Mouse (Mus musculus) c-Kit-positive CD71-positive TER-119-negative erythroid progenitor cells, embryonic 14.5 days (primary cell): ENCODE results near the gene Gm37596.
"Not testable (repeated sequence)": the region's sequence is repeated elsewhere in the genome, so short reads cannot be mapped to it uniquely, and the experiment has no call there.

Experiments
- DNase-seq: peaks from one replicate; pipeline ENCODE4 v3.0.0-alpha.2; 2013; ENCODE audit warnings: low read depth

The Gm37596 gene

DNA sequence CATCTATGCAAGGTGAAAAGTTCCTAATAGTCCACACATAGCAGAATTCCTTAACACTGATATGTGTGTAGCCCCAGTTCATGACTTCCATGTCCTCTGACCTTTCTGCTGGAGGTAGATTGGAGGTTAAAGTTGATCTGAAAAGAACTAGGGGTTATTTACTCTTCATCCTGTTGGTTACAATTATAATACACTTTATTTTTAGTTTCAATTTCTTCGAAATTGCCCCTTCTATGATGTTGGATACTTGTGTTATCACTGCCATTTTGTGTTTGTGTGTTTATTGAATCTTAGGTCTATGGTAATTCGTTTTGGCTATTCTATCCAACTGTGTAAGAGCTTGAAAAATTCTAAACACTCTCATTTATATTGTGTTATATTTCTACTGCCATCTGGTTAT is at the start of gene Gm37596:
Gene Gm37596 (minus strand): TSS at position 101 of the 400 bp plus-strand sequence.
- DNase-seq: not testable (repeated sequence)

DNA sequence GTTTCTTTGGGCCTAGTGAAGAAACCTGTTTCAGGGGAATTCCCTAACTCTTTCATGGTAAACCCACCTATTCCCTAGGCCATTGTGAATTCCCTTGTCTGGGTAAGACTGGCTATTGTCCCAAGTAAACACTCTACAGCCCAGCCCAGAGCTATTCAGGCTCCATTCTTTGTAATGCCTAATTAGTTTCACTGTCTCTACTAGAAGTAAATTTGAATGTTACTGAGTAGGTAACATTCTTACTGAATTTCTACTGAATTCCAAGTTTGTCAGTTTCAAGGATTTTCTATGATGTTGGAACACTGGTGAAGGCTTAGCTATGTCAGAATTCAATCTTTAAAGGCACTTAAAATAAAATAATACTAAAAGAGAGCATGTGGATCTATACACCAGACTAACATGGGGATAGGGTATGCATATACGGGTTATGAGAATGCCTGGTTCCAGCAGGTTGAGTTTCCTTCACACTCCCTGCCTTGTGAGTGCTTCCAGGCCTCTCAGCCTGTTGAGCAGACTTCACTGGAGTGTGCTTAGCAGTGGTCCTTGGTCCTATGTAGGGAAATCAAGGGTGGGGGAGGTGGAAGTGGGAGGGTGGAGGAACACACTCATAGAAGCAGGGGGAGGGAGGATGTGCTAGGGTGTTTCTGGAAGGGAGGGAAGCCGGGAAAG is 16.2 kb upstream of the Gm37596 start:
- not testable (repeated sequence) for DNase-seq

DNA sequence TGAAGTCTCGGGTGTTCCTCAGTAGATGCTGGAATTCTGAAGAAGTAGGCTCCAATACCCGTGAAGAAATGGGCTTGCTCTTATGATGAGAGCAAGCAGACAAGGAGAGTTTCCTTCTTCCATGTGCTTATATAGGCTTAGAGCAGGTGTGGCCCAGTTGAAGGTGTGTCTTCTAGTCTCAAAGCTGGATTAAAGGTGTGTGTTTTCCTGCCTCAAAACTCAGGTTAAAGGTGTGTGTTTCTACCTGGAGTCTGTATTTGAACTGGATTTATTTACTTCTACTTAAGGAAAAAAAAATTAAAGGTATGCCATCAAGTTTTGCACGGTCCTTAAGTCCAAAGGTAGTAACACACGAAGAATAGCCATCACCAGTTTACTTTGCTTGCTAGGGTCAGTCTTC is 16.7 kb downstream of the Gm37596 start, which contains the start of gene Tdpoz1:
Gene Tdpoz1 (minus strand): TSS at position 101 of the 400 bp plus-strand sequence.
- not testable (repeated sequence) for DNase-seq

DNA sequence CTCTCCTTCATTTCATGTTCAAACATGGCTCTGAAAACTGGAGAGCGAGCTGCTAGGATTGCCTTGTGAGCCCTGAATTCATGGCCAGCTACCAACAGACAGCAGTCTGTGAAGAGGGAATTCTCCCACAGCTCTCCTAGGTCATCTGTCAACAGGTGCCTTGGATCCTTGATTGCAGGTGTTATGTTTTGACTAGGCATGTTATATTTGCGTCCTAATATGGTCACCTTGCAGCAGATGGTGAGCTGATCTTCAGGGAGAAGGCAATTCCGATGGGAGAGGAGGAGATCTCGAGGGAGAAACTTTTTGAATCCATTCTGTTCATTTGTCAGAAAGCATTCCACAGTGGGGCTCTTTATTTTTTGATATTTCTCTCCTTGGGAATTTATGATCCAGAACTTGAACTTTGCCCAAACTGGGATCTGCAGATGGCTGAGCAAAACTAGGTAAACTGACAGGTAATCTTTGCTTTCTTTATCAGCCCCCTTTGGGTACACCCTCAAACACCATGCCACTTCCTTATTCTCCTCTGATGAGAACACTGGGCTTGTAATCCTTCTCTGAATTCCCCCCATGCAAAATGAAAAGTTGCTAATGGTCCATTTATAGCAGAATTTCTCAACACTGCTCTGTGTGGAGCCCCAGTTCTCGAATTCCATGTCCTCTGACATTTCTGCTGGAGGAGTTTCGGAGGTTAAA is 21.9 kb downstream of the Gm37596 start:
- not testable (repeated sequence) for DNase-seq

DNA sequence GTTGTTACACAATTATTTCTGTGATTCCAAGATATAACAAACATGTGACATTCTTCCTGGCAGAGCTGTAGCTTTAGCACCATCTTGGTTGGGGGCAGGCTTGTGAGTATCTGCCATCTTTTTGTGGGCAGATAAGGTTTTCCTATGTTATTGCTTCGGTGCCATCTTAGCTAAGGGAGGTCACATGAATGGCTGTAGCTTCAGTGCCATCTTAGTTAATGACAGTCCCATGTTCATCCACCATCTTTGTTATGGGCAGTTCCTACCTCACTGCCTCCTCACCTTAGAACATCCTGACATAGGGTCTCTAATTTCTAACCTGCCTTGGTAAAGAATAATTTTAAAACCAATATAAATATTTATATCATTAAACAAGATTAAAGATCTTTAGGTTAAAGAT is 38.6 kb downstream of the Gm37596 start:
- DNase-seq: no peak

DNA sequence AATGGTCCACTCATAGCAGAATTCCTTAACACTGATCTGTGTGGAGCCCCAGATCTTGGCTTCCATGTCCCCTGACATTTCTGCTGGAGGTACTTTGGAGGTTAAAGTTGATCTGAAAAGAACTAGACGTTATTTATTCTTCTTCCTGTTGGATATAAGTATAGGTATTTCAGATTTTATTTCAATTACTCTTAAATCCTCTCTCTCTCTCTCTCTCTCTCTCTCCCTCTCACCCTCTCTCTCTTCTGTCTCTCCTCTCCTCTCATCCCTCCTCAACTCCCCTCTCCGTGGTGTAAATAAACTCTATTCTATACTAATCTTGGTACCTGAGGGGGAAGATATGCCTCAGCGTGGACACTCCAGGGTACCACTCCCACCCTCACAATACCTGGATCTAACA is 40.3 kb downstream of the Gm37596 start, which contains the start of gene Tdpoz2:
Gene Tdpoz2 (minus strand): TSS at position 101 of the 400 bp plus-strand sequence.
- no peak for DNase-seq
